Mouse (Mus musculus) hindbrain, embryonic 15.5 days (tissue): Measurements from ENCODE around the gene Hspa1b. TPM values are rescaled to one million over a fixed set of nuclear protein-coding genes. Genes with fewer than 3 reads are reported as not detected.
"Not testable (repeated sequence)": the region's sequence is repeated elsewhere in the genome, so short reads cannot be mapped to it uniquely, and the experiment has no call there.

ENCODE experiments used
- ATAC-seq: fragments of 200-750 bp; cut with Nextera tagmentation; 2 replicates; pipeline ENCODE4 v1.8.0; 2017; ENCODE audit warnings: low read depth, moderate number of reproducible peaks, moderate TSS enrichment; ENCODE audit not compliant: low FRiP score
- H3K27ac ChIP-seq: fragments of 300-500 bp; sonication (generic); replicated peaks from 2 replicates; pipeline ENCODE4 v1.5.1; 2015; ENCODE audit warnings: mild to moderate bottlenecking, inconsistent platforms
- H3K27me3 ChIP-seq: fragments of 300-500 bp; sonication (generic); 2 replicates; pipeline ENCODE4 v1.6.1; 2015; ENCODE audit warnings: control low read depth, inconsistent platforms
- H3K36me3 ChIP-seq: fragments of 300-500 bp; sonication (generic); 2 replicates; pipeline ENCODE4 v1.6.1; 2015; ENCODE audit warnings: control low read depth, inconsistent platforms
- H3K4me1 ChIP-seq: fragments of 300-500 bp; sonication (generic); replicated peaks from 2 replicates; pipeline ENCODE4 v1.6.1; 2015; ENCODE audit warnings: control low read depth, inconsistent platforms
- H3K4me2 ChIP-seq: fragments of 300-500 bp; sonication (generic); 2 replicates; pipeline ENCODE4 v1.6.1; 2015; ENCODE audit warnings: moderate library complexity, mild to moderate bottlenecking, inconsistent platforms
- H3K4me3 ChIP-seq: fragments of 300-500 bp; sonication (generic); 2 replicates; pipeline ENCODE4 v1.5.1; 2015; ENCODE audit warnings: mild to moderate bottlenecking, inconsistent platforms
- H3K9ac ChIP-seq: fragments of 300-500 bp; sonication (generic); 2 replicates; pipeline ENCODE4 v1.6.1; 2015; ENCODE audit warnings: inconsistent platforms
- H3K9me3 ChIP-seq: fragments of 300-500 bp; sonication (generic); 2 replicates; pipeline ENCODE4 v1.6.1; 2016; ENCODE audit warnings: control low read depth, inconsistent platforms
- WGBS: fragments of 180-500 bp; shearing (Covaris S2); methylation state at CpG from one replicate; pipeline ENCODE4 v1.1.7; 2015; 5-methylcytosine and 5-hydroxymethylcytosine counted together
- polyA plus RNA-seq: library from polyadenylated mRNA; unstranded; fragments of >200 nt; fragmentation: Nextera tagmentation; extraction: Ambion mirVana; gene quantifications from 2 replicates; pipeline ENCODE4 v1.2.1, GENCODE M21; 2015

Hspa1b gene
- polyA plus RNA-seq, 1 experiment from 2014 or later = 0.51 TPM

DNA sequence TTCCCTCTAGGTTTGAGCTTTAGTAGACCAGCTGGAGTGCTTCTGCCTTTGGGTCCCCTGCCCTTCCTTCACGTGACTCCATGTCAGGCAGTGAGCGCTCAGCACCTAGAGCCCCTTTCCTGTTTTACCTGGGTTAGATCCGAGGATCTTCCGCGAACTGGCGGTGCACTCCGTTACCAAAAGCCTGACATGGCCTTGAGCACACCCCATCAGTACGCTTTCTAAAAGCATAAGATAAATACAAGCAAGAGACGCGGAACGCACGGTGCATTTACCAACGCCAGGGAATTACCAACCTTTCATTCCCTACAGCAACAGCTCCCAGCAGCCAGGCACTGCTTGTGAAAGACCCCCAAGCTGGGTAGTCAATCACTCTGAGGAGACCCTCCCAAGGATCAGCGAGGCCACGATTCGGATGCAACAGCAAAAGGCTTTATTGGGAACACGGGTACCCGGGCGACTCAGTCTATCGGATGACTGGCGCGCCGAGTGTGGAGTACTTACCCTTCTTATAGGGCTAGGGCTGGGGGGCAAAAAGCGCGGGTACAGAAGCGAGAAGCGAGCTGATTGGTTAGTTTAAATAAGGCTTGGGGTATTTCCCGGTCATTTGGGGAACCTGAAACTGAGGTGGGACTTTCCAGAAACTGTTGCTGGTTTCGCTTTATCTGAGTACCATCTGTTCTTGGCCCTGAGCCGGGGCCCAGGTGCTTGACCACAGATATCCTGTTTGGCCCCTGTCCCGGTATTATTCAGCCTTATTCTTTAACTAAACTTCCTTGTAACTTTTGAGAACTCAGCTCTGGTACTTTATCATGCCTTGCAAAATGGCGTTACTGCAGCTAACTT, 41.1 kb upstream of the Hspa1b start:
- H3K9me3 ChIP-seq, H3K27me3 ChIP-seq, ATAC-seq, H3K36me3 ChIP-seq: not testable (repeated sequence)
- WGBS = 22% methylated on average over 30 of the region's 32 CpGs
- Histone ChIP-seq H3K27ac (peak overlapping the region; percentile 96), H3K4me2 (peak overlapping the region; percentile 99), H3K9ac (peak overlapping the region; percentile 97), H3K4me3 (peak overlapping the region; percentile 63), H3K4me1 (peaks cover 29% of the 10 kb centered on the region)

GRCm38 (mm10) chr17:34998526-34999430, 39.7 kb upstream of the Hspa1b start:
- no peak overlapping the region for H3K4me3 ChIP-seq
- no peaks in the 10 kb centered on the region for H3K9me3 ChIP-seq
- no peak overlapping the region for H3K27ac ChIP-seq
- H3K4me1 ChIP-seq = peaks cover 29% of the 10 kb centered on the region
- H3K36me3 ChIP-seq = no peaks in the 10 kb centered on the region
- H3K27me3 ChIP-seq = no peaks in the 10 kb centered on the region
- no peak for ATAC-seq
- no peak overlapping the region for H3K9ac ChIP-seq
- 0 out of 2 replicates have a peak overlapping the region, but pooled peaks have one; percentile 99 for H3K4me2 ChIP-seq
- WGBS = 93% methylated on average over 15 of the region's 15 CpGs

- H3K9ac ChIP-seq = no peak overlapping the region
- 90% methylated on average over 5 of the region's 5 CpGs for WGBS
- no peak for ATAC-seq
Observed at GRCm38 (mm10) chr17:34997142-34997483, 38.1 kb upstream of the Hspa1b start.

GRCm38 (mm10) chr17:34996411-34997141, 37.5 kb upstream of the Hspa1b start:
- Histone ChIP-seq H3K4me3 (no peak overlapping the region), H3K9me3 (no peaks in the 10 kb centered on the region), H3K27ac (no peak overlapping the region), H3K9ac (no peak overlapping the region), H3K36me3 (no peaks in the 10 kb centered on the region), H3K27me3 (no peaks in the 10 kb centered on the region), H3K4me1 (peaks cover 9% of the 10 kb centered on the region), H3K4me2 (no peak overlapping the region)
- 90% methylated on average over 13 of the region's 14 CpGs for WGBS
- ATAC-seq = no peak

More at GRCm38 (mm10) chr17:34997142-34997483, 38.1 kb upstream of the Hspa1b start:
- Histone ChIP-seq H3K27me3 (no peaks in the 10 kb centered on the region), H3K27ac (no peak overlapping the region), H3K4me1 (peaks cover 14% of the 10 kb centered on the region), H3K36me3 (no peaks in the 10 kb centered on the region), H3K4me3 (no peak overlapping the region), H3K9me3 (no peaks in the 10 kb centered on the region), H3K4me2 (no peak overlapping the region)

DNA sequence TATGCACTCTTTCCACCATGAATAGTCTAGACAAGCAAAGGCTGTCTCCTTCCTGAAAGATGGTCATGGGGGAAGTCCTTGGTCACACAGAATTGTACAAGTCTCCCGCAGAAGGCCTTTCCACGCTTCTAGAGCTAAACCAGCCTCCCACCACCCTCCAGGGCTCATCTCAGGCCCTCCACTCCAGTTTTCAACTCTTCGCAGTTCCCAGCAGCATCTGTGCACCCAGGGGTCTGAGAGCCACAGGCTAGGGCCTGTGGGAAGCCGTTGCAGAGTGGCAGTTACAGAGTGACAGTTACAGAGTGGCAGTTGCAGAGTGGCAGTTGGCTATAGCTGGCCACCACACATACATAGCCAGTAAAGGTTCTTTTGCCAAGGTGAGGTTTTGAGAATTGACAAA, 36.9 kb upstream of the Hspa1b start:
- ATAC-seq, H3K9ac ChIP-seq, H3K4me2 ChIP-seq, H3K4me1 ChIP-seq, H3K27me3 ChIP-seq, H3K36me3 ChIP-seq, H3K27ac ChIP-seq, H3K4me3 ChIP-seq, H3K9me3 ChIP-seq: not testable (repeated sequence)
- WGBS = 93% methylated on average over 4 of the region's 4 CpGs

DNA sequence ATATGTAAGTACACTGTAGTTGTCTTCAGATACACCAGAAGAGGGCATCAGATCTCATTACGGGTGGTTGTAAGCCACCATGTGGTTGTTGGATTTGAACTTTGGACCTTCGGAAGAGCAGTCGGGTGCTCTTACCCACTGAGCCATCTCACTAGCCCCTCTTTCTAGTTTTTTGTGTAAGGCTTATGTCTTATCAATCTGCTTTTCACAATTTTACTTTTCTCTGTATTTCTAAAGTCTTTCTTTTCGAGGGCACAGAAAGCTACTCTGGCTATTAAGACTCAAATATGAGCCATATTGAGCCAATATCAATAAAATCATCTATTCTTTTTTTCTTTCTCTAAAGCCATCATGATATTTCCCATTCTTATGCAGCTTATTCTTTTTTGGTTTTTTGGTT, 36.2 kb upstream of the Hspa1b start:
- not testable (repeated sequence) for H3K27ac ChIP-seq, H3K9me3 ChIP-seq, H3K4me3 ChIP-seq, H3K4me2 ChIP-seq, H3K4me1 ChIP-seq, ATAC-seq, H3K9ac ChIP-seq, H3K36me3 ChIP-seq, H3K27me3 ChIP-seq
- WGBS = 94% methylated on average over 4 of the region's 4 CpGs

DNA sequence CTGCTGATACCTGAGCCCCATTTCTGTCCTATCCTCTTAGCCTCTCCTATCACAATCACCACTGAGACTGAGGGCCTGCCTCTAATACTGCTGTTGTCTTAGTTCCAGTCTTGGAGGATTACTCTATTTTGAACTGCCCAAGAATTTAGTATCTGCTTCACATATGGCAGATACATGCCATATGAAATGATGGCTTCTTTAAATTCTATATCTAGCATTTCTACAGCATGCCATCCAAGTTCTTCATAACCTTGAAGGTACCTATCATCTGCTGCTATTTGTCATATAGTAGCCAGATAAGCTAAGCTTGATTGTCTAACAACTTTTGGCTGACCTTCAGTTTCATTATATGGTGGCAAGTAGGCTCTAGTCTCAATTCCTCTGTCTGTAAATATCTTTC, 35.7 kb upstream of the Hspa1b start:
- no peaks in the 10 kb centered on the region for H3K36me3 ChIP-seq
- H3K4me3 ChIP-seq = no peak overlapping the region
- H3K9me3 ChIP-seq = no peaks in the 10 kb centered on the region
- no peaks in the 10 kb centered on the region for H3K27me3 ChIP-seq
- H3K4me2 ChIP-seq = no peak overlapping the region
- H3K27ac ChIP-seq = no peak overlapping the region
- H3K9ac ChIP-seq = no peak overlapping the region
- H3K4me1 ChIP-seq = peaks cover 2% of the 10 kb centered on the region
- no peak for ATAC-seq

DNA sequence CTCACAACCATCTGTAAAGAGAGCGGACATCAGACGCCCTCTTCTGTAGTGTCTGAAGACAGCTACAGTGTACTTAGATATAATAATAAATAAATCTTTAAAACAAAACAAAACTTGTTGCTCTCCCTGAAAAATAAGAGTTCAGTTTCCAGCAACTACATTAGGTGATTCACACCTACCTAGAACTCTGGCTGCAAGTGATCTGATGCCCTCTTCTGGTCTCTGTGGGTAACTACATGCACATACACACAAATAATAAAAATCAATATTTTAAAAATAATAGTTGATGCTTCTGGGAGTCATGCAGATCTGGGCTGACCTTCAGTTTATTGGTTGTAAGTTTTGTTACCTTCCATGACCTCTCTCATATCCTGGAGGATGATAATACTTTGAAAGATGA, 25.2 kb upstream of the Hspa1b start:
- Histone ChIP-seq H3K27me3 (no peaks in the 10 kb centered on the region), H3K4me2 (no peak overlapping the region), H3K36me3 (peaks cover 14% of the 10 kb centered on the region), H3K4me3 (no peak overlapping the region), H3K4me1 (peaks cover 25% of the 10 kb centered on the region), H3K9ac (no peak overlapping the region), H3K27ac (no peak overlapping the region), H3K9me3 (no peaks in the 10 kb centered on the region)
- 80% methylated on average over 2 of the region's 2 CpGs for WGBS
- ATAC-seq = no peak

DNA sequence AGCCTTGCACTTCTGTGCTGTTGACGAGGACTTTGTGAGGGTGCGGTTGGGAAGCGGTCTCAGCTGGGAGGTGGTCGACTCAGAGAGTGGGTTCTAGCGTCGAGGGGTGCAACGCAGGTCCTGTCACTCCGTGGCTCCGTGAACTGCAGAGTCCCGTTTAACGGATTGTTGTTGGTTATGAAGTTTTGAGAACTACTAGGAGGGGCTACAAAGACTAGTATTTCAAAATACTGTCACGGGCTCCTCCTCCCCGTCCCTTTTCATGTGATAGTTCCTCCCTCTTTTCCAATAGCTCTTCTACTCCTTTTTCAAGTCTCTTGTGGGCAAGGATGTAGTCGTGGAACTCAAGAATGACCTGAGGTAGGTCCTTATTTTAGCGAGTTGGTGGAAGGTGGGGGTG, 23.3 kb upstream of the Hspa1b start:
- Histone ChIP-seq H3K9me3 (no peaks in the 10 kb centered on the region), H3K27me3 (no peaks in the 10 kb centered on the region), H3K27ac (peak overlapping the region; percentile 98), H3K4me2 (peak overlapping the region; percentile 91), H3K36me3 (peaks cover 14% of the 10 kb centered on the region), H3K4me1 (peaks cover 25% of the 10 kb centered on the region), H3K9ac (peak overlapping the region; percentile 88), H3K4me3 (peak overlapping the region; percentile 76)
- ATAC-seq = no peak; the same call in 1 of the 2 replicates
- WGBS = under 1% methylated on average over 15 of the region's 15 CpGs

- ATAC-seq = peak; percentile 96
Observed at GRCm38 (mm10) chr17:34981690-34982180, 22.7 kb upstream of the Hspa1b start, which contains the start of gene Lsm2. TSS of gene Lsm2 (plus strand) at chr17:34981862.

DNA sequence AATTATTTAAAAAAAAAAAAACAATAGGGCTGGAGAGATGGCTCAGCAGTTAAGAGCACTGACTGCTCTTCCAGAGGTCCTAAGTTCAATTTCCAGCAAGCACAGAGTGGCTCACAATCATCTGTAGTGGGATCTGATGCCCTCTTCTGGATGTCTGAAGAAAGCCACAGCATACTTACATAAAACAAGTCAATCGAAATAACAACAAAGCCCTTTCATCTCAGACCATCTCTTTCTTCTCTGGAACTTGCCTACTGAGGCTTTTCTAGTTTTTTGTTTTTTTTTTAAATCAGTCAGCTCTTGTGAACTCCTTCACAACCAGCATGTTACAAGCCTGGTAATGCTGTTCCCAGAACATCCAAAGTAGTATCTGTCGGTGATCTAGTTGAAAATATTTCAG, 21.6 kb upstream of the Hspa1b start:
- H3K4me3 ChIP-seq = peak overlapping the region; percentile 76
- H3K9me3 ChIP-seq = no peaks in the 10 kb centered on the region
- H3K4me1 ChIP-seq = peaks cover 25% of the 10 kb centered on the region
- WGBS = 14% methylated on average over 2 of the region's 2 CpGs
- H3K27me3 ChIP-seq = no peaks in the 10 kb centered on the region
- no peak for ATAC-seq
- H3K27ac ChIP-seq = peak overlapping the region; percentile 98; the same call in 1 of the 2 replicates
- H3K36me3 ChIP-seq = peaks cover 3% of the 10 kb centered on the region
- H3K4me2 ChIP-seq = peak overlapping the region; percentile 91
- H3K9ac ChIP-seq = peak overlapping the region; percentile 88

More at GRCm38 (mm10) chr17:34981690-34982180, 22.7 kb upstream of the Hspa1b start, which contains the start of gene Lsm2:
- Histone ChIP-seq H3K4me1 (peaks cover 25% of the 10 kb centered on the region), H3K27ac (peak within 1 kb of the TSS; percentile 98), H3K9me3 (no peaks in the 10 kb centered on the region), H3K36me3 (peaks cover 14% of the 10 kb centered on the region), H3K9ac (peak within 1 kb of the TSS; percentile 88), H3K4me3 (peak within 1 kb of the TSS; percentile 76), H3K27me3 (no peaks in the 10 kb centered on the region), H3K4me2 (peak within 1 kb of the TSS; percentile 91)
- WGBS = under 1% methylated on average over 57 of the region's 58 CpGs
